Mouse (Mus musculus) midbrain, postnatal 0 days (tissue): ENCODE measurements around the gene Slc38a6. TPM values are rescaled to one million over a fixed set of nuclear protein-coding genes. Genes with fewer than 3 reads are reported as not detected.

Experiments
- ATAC-seq: fragments of 200-750 bp; cut with Nextera tagmentation; 2 replicates; pipeline ENCODE4 v1.8.0; 2017; ENCODE audit warnings: moderate number of reproducible peaks, mild to moderate bottlenecking, moderate TSS enrichment, moderate library complexity; ENCODE audit not compliant: low FRiP score
- DNase-seq: peaks from one replicate; pipeline ENCODE4 v3.0.0-alpha.2; 2015; ENCODE audit warnings: low spot score
- H3K27ac ChIP-seq: fragments of 300-500 bp; sonication (generic); 2 replicates; pipeline ENCODE4 v1.5.1; 2014; ENCODE audit warnings: low read depth, mild to moderate bottlenecking, low read length, mixed read lengths
- H3K27me3 ChIP-seq: fragments of 300-500 bp; sonication (generic); 2 replicates; pipeline ENCODE4 v1.6.1; 2014; ENCODE audit warnings: low read length, control low read depth, mixed read lengths; ENCODE audit not compliant: insufficient read depth
- H3K36me3 ChIP-seq: fragments of 300-500 bp; sonication (generic); 2 replicates; pipeline ENCODE4 v1.6.1; 2014; ENCODE audit warnings: low read length, control low read depth, mixed read lengths; ENCODE audit not compliant: insufficient read depth
- H3K4me1 ChIP-seq: fragments of 300-500 bp; sonication (generic); 2 replicates; pipeline ENCODE4 v1.6.1; 2014; ENCODE audit warnings: mild to moderate bottlenecking, control low read depth, antibody characterized with exemption, low read length, mixed read lengths; ENCODE audit not compliant: insufficient read depth
- H3K4me2 ChIP-seq: fragments of 300-500 bp; sonication (generic); 2 replicates; pipeline ENCODE4 v1.6.1; 2014; ENCODE audit warnings: low read depth, mild to moderate bottlenecking, low read length, mixed read lengths; ENCODE audit not compliant: poor library complexity, severe bottlenecking
- H3K4me3 ChIP-seq: fragments of 300-500 bp; sonication (generic); 2 replicates; pipeline ENCODE4 v1.5.1; 2014; ENCODE audit warnings: low read depth, mild to moderate bottlenecking, low read length, moderate library complexity
- H3K9ac ChIP-seq: fragments of 300-500 bp; sonication (generic); replicated peaks from 2 replicates; pipeline ENCODE4 v1.6.1; 2014; ENCODE audit warnings: mild to moderate bottlenecking, low read length, moderate library complexity, mixed read lengths; ENCODE audit not compliant: poor library complexity, severe bottlenecking
- H3K9me3 ChIP-seq: fragments of 300-500 bp; sonication (generic); 2 replicates; pipeline ENCODE4 v1.6.1; 2016; ENCODE audit warnings: low read length, control low read depth
- CTCF ChIP-seq: IDR thresholded peaks from 2 replicates; pipeline ENCODE4 v1.5.1; 2016; ENCODE audit warnings: antibody characterized with exemption, mild to moderate bottlenecking
- WGBS: fragments of 180-500 bp; shearing (Covaris S2); extraction: QIAGEN DNeasy Blood & Tissue Kit; methylation state at CpG from one replicate; pipeline ENCODE4 v1.1.7; 2014; 5-methylcytosine and 5-hydroxymethylcytosine counted together
- polyA plus RNA-seq: library from polyadenylated mRNA; unstranded; fragments of >200 nt; fragmentation: Nextera tagmentation; extraction: Ambion mirVana; gene quantifications from 2 replicates; pipeline ENCODE4 v1.2.1, GENCODE M21; 2015
- total RNA-seq: library from RNA; depleted of rRNA; stranded (reverse); fragments of >200 nt; gene quantifications from 2 replicates; pipeline ENCODE4 v1.2.3, GENCODE M21; 2014

The Slc38a6 gene
- total and polyA plus RNA-seq, 2 experiments from 2014 or later: 10.2 to 26.2 TPM

- ATAC-seq (no peak), DNase-seq (no peak)
- no peak overlapping the region for H3K9ac ChIP-seq
- no peak overlapping the region for H3K4me2 ChIP-seq
- no peak overlapping the region for H3K4me3 ChIP-seq
- H3K27ac ChIP-seq: no peak overlapping the region
- 80% methylated on average over 12 of the region's 12 CpGs for WGBS
- H3K36me3 ChIP-seq: no peaks in the 10 kb centered on the region
- no peaks in the 10 kb centered on the region for H3K27me3 ChIP-seq
- H3K9me3 ChIP-seq: no peaks in the 10 kb centered on the region
- no peaks in the 10 kb centered on the region for H3K4me1 ChIP-seq
- no peak for TF ChIP-seq CTCF
Measured at GRCm38 (mm10) chr12:73382290-73383178, 96.0 kb downstream of the Slc38a6 start.

DNA sequence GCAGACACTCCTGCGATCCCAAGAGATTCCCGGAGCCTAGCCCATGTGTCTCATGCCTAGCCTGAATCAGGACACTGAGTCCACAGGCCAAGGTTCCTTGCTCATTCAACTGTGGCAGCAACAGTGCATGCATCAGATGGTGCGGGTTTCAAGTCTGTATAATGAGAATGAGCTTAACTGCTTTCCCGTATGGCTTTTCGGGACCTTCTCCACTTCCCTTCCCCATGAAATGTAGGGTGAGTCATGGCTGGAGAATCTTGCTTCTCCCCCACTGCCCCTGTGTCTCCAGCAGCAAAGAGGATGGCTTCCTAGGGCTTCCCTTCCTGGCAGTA, 96.6 kb downstream of the Slc38a6 start:
- Histone ChIP-seq H3K9ac (no peak overlapping the region), H3K4me2 (no peak overlapping the region), H3K27me3 (no peaks in the 10 kb centered on the region), H3K9me3 (no peaks in the 10 kb centered on the region), H3K4me3 (no peak overlapping the region), H3K27ac (no peak overlapping the region), H3K36me3 (no peaks in the 10 kb centered on the region), H3K4me1 (no peaks in the 10 kb centered on the region)
- no peak for DNase-seq
- no peak for ATAC-seq
- TF ChIP-seq CTCF: no peak
- WGBS: 69% methylated on average over 5 of the region's 5 CpGs

DNA sequence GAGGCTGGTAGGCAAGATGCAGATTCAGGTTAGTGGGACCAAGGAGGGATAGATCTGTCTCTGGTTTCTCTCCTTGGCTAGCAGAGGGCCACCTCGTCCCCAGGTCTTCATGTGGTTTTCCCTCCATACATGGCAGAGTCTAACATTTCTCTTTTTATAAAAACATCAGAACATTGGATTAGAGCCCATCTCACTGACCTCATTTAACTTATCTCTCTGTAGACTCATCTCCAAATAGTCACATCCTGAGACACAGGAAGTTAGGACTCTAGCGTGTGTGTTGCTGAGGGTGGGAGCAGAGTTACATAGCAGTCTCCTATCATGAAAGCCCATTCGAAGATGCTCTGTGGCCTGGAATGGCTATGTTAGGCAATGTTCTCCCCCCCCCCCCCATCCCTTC, 97.3 kb downstream of the Slc38a6 start:
- Histone ChIP-seq H3K4me2 (no peak overlapping the region), H3K9me3 (no peaks in the 10 kb centered on the region), H3K27me3 (no peaks in the 10 kb centered on the region), H3K4me3 (no peak overlapping the region), H3K4me1 (no peaks in the 10 kb centered on the region), H3K9ac (no peak overlapping the region), H3K36me3 (no peaks in the 10 kb centered on the region), H3K27ac (no peak overlapping the region)
- ATAC-seq (no peak), DNase-seq (no peak)
- no peak for TF ChIP-seq CTCF
- 85% methylated on average over 3 of the region's 3 CpGs for WGBS

DNA sequence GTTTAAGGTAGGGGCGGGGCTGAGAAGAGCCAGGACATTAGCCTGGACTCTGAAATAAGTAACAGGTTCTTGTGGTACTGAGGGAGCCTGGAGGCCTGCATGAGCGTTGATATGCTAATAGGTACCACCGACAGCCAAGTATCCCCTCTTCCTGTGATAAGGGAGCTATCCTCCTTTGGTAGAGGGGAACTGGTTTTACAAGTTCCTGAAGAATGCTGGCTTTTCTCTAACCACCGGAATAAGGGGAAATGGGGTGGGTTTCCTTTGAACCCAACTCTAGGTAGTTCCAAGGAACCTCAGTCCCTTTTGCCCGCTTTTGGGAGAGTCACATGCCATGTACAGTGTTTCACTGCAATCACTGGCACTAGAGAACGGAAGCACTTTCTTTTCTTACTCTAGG, 98.2 kb downstream of the Slc38a6 start:
- Histone ChIP-seq H3K4me2 (no peak overlapping the region), H3K9ac (no peak overlapping the region), H3K4me3 (no peak overlapping the region), H3K27me3 (no peaks in the 10 kb centered on the region), H3K9me3 (no peaks in the 10 kb centered on the region), H3K27ac (no peak overlapping the region), H3K36me3 (no peaks in the 10 kb centered on the region), H3K4me1 (no peaks in the 10 kb centered on the region)
- no peak for DNase-seq
- no peak for ATAC-seq
- 66% methylated on average over 6 of the region's 6 CpGs for WGBS
- TF ChIP-seq CTCF: no peak

GRCm38 (mm10) chr12:73392507-73392906, 105.9 kb downstream of the Slc38a6 start:
- no peak overlapping the region for H3K4me3 ChIP-seq
- ATAC-seq (no peak), DNase-seq (no peak)
- H3K4me1 ChIP-seq: no peaks in the 10 kb centered on the region
- H3K27me3 ChIP-seq: no peaks in the 10 kb centered on the region
- H3K9me3 ChIP-seq: no peaks in the 10 kb centered on the region
- H3K4me2 ChIP-seq: no peak overlapping the region
- H3K9ac ChIP-seq: no peak overlapping the region
- H3K36me3 ChIP-seq: no peaks in the 10 kb centered on the region
- 96% methylated on average over 1 of the region's 1 CpGs for WGBS
- TF ChIP-seq CTCF: no peak
- no peak overlapping the region for H3K27ac ChIP-seq

- ATAC-seq: no peak
- TF ChIP-seq CTCF: no peak
Measured at GRCm38 (mm10) chr12:73393018-73393417, 106.4 kb downstream of the Slc38a6 start.

More at GRCm38 (mm10) chr12:73393018-73393417, 106.4 kb downstream of the Slc38a6 start:
- H3K4me3 ChIP-seq: no peak overlapping the region
- H3K9ac ChIP-seq: no peak overlapping the region
- no peak for DNase-seq
- H3K9me3 ChIP-seq: no peaks in the 10 kb centered on the region
- no peak overlapping the region for H3K27ac ChIP-seq
- H3K4me1 ChIP-seq: no peaks in the 10 kb centered on the region
- H3K27me3 ChIP-seq: no peaks in the 10 kb centered on the region
- H3K36me3 ChIP-seq: no peaks in the 10 kb centered on the region
- no peak overlapping the region for H3K4me2 ChIP-seq
